Mouse (Mus musculus): ENCODE data around the gene Ddx49.

DNA sequence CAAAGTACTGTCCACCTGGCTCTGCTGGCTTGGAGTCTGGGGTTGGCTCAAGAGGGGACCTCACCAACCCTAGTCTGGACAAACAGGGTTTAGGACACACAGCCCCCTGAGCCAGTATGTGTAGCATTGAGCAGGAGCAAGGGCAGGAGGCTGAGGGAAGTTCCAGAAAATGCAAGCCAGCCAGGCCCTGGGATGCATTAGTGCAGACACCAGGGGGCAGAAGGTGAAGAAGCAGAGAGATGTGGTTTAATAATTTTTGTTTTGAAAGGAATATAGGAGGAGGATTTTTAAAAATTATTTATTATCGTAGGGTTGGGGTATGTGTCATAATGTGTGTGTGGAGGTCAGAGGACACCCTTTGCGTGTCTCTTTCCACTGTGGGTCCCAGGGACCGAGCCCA is 21.4 kb upstream of the Ddx49 start:
- TF ChIP-seq CTCF (IDR thresholded peaks at IDR 0.05; ENCODE audit: control insufficient read depth, insufficient read depth, insufficient replicate concordance, low read depth, low read length) (0 out of 2 replicates have a peak, but pooled peaks have one; percentile 1), POLR2A (IDR thresholded peaks at IDR 0.05; ENCODE audit: control insufficient read depth, low read depth, low read length) (no peak)
